Mouse (Mus musculus) cerebellum, adult 2 months (tissue): ENCODE data around the gene Ppp2r1a.

ENCODE experiments used
- CTCF ChIP-seq: fragments of 200-500 bp; IDR thresholded peaks from 2 replicates; pipeline ENCODE4 v1.5.1; 2011; ENCODE audit warnings: low read depth, mild to moderate bottlenecking, control low read depth, low read length, moderate library complexity, borderline replicate concordance; ENCODE audit not compliant: insufficient read depth
- POLR2A ChIP-seq: fragments of 200-500 bp; IDR thresholded peaks from 2 replicates; pipeline ENCODE4 v1.6.1; 2011; ENCODE audit warnings: low read length, control low read depth, borderline replicate concordance; ENCODE audit not compliant: insufficient read depth

DNA sequence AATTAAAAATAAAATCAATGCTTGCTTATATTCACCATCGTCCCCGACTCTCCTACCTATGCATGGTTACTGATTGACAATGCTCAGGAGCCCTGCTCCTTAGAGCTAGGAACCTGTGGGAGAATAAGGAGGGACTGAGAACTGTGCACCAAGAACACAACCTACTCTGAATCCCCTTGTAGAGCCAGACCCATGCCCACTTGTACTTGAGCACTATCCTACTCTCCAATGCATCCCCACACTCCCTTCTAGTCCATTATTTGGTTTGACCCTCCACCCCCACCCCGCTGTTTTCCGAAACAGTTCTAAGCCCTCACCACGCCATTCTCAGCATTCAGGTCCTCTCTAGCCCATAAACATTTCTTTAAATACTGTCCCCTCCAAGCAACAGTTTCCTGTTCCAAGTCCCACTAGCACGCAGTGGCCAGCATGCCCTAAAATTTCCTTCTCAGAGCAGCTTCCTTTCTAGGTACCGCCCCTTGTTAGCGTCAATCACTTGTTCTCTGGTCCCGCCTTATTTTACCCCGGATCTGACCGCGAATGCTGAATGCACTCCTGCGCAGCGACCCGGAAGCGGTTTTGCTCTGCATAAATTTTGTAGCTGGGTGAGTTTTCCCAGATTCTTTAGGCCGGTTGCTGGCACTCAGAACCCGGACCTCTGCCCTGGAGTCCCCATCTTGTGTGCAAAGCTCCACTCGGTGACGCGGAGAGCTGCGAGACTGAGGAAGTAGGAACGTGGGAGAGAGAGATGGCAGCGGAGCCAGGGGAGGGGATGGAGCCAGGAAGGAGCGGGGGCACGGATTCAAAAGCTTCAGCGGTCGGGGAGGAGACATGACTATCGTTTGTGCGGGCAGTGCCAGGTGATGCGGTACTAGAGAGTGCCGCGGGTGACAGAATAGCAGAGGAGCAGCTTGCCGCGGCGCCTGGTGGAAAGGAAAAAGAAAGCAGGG lies 63.5 kb downstream of the Ppp2r1a start, which contains the start of gene Zfp160:
- TF ChIP-seq CTCF (no peak), POLR2A (peak; percentile 60; the same call in 1 of the 2 replicates)
